Mouse (Mus musculus): ENCODE measurements around the gene Akr1c18.
"Not testable (repeated sequence)": the region's sequence is repeated elsewhere in the genome, so short reads cannot be mapped to it uniquely, and the experiment has no call there.

The Akr1c18 gene

GRCm38 (mm10) chr13:4150518-4150917 lies at the start of gene Akr1c18:
Akr1c18 (minus strand) TSS chr13:4150654.
- DNase-seq (ENCODE audit: low spot score), result no peak

- DNase-seq (ENCODE audit: low spot score), result no peak
These were observed 42.1 kb upstream of the Akr1c18 start for GRCm38 (mm10) chr13:4192511-4192910.

- no peak for DNase-seq (ENCODE audit: low spot score)
These were observed 40.5 kb upstream of the Akr1c18 start, which contains the start of gene Akr1c13 for GRCm38 (mm10) chr13:4190904-4191303. Akr1c13 (plus strand) TSS chr13:4191150.

GRCm38 (mm10) chr13:4188174-4188573 lies 37.7 kb upstream of the Akr1c18 start:
- DNase-seq (ENCODE audit: low spot score), result no peak

GRCm38 (mm10) chr13:4186641-4187411 lies 36.4 kb upstream of the Akr1c18 start:
- not testable (repeated sequence) for DNase-seq (ENCODE audit: low spot score)

GRCm38 (mm10) chr13:4183116-4183515 lies 32.7 kb upstream of the Akr1c18 start:
- no peak for DNase-seq (ENCODE audit: low spot score)

- not testable (repeated sequence) for DNase-seq (ENCODE audit: low spot score)
These were observed 30.9 kb upstream of the Akr1c18 start for GRCm38 (mm10) chr13:4181321-4181720.

GRCm38 (mm10) chr13:4172978-4173377 lies 22.5 kb upstream of the Akr1c18 start:
- no peak for DNase-seq (ENCODE audit: low spot score)

GRCm38 (mm10) chr13:4168006-4168405 lies 17.6 kb upstream of the Akr1c18 start:
- DNase-seq (ENCODE audit: low spot score), result no peak

GRCm38 (mm10) chr13:4155286-4155685 lies 4.8 kb upstream of the Akr1c18 start:
- no peak for DNase-seq (ENCODE audit: low spot score)

GRCm38 (mm10) chr13:4153593-4153992 lies 3.1 kb upstream of the Akr1c18 start:
- no peak for DNase-seq (ENCODE audit: low spot score)

- no peak for DNase-seq (ENCODE audit: low spot score)
These were observed 2.5 kb upstream of the Akr1c18 start for GRCm38 (mm10) chr13:4152908-4153307.

GRCm38 (mm10) chr13:4144261-4144660 lies 6.2 kb downstream of the Akr1c18 start:
- DNase-seq (ENCODE audit: low spot score), result no peak

- no peak for DNase-seq (ENCODE audit: low spot score)
These were observed 17.4 kb downstream of the Akr1c18 start for GRCm38 (mm10) chr13:4133070-4133469.

- no peak for DNase-seq (ENCODE audit: low spot score)
These were observed 18.7 kb downstream of the Akr1c18 start for GRCm38 (mm10) chr13:4131721-4132120.

- DNase-seq (ENCODE audit: low spot score), result no peak
These were observed 19.1 kb downstream of the Akr1c18 start for GRCm38 (mm10) chr13:4131317-4131716.

- no peak for DNase-seq (ENCODE audit: low spot score)
These were observed 21.4 kb downstream of the Akr1c18 start for GRCm38 (mm10) chr13:4129100-4129499.

GRCm38 (mm10) chr13:4125846-4126245 lies 24.6 kb downstream of the Akr1c18 start:
- not testable (repeated sequence) for DNase-seq (ENCODE audit: low spot score)

GRCm38 (mm10) chr13:4124471-4124870 lies 26.0 kb downstream of the Akr1c18 start:
- not testable (repeated sequence) for DNase-seq (ENCODE audit: low spot score)

- DNase-seq (ENCODE audit: low spot score), result no peak
These were observed 27.3 kb downstream of the Akr1c18 start for GRCm38 (mm10) chr13:4123146-4123545.

GRCm38 (mm10) chr13:4119181-4119904 lies 31.1 kb downstream of the Akr1c18 start:
- DNase-seq (ENCODE audit: low spot score), result no peak

- peak; percentile 18 for DNase-seq (ENCODE audit: low spot score)
These were observed 39.9 kb downstream of the Akr1c18 start for GRCm38 (mm10) chr13:4110281-4111188.
